Mouse (Mus musculus): ENCODE data around the gene Hist1h2bc.

DNA sequence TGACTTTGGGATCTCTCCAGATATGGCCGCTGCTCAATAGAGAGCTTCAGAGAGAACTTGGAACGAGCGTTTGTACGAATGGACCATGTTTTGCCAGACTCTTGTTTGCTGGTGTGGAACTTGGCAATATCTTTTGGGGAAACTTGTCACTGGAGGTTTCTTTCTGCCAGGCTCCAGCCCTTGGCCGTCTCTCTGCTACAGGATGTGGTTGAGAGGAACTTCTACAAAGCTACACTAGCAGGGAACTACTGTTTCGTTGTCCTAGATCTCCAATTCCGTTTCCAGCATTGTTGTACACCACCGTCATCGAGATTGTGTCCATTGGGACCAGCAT lies 45.2 kb downstream of the Hist1h2bc start:
- TF ChIP-seq CTCF (IDR thresholded peaks at IDR 0.05; ENCODE audit: extremely low read depth, insufficient read depth, insufficient read length, insufficient replicate concordance) = no peak
- no peak for TF ChIP-seq POLR2A (IDR thresholded peaks at IDR 0.05; ENCODE audit: low read depth, low read length)
